Mouse (Mus musculus): ENCODE data around the gene Nsdhl.

DNA sequence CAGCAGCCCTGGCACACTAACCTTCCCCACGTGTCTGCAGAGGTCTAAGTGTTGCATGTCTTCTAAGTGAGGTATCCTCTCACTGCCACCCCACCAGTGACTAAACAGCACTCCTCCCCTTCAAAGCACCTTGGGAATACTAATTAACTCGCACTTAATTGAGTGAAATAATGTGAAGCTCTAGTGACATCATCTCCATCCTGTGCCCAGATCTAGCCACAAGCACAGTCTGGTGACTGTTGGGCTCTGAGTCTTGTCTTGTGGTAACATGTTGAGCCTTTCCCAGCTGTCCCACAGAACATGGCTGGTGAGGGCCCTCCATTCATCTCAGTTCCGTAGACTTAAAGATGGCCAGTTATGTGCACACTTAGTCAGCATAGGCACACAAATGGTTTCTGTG, 44.4 kb downstream of the Nsdhl start:
- TF ChIP-seq POLR2A (IDR thresholded peaks at IDR 0.05; ENCODE audit: borderline replicate concordance, low read depth, low read length) (no peak), CTCF (IDR thresholded peaks at IDR 0.05; ENCODE audit: low read depth, low read length) (no peak)
